8 mouse cellular contexts compared by ENCODE assay signal in the genomic region with DNA sequence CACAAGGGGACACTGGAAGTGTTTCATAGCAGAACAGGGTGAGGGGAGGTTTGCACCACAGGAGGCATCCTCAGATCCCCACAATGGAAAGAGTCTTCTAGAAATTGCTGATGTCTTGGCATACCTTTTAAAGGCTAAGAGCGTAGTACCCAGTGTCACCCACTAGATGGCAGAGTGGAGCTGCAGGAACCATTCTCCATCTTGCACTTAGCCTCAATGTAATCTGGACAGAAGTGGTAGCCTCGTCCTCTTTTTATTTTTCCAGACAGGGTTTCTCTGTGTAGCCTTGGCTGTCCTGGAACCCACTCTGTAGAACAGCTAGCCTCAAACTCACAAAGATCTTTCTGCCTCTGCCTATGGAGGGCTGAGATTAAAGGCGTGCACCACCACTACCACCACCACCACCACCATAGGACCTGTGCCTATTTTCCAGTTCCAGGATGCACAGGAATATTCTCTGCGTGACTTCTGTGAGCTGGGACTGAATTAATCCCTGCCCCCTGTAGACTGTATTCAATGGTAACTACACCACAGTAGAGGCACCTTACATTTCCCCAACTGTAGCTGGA.
DNase-seq lines count a peak whose midpoint lies in the region; ATAC-seq lines count a peak whose summit lies in the region.

No protein-coding gene starts in this region.

- no peaks in the 10 kb centered on the region for H3K4me1 ChIP-seq in midbrain, embryonic 11.5 days (ENCODE audit: control insufficient read depth, insufficient read depth, low read length)

- no peak overlapping the region for H3K27ac ChIP-seq in midbrain, embryonic 11.5 days (ENCODE audit: low read depth, low read length)

- no peaks in the 10 kb centered on the region for H3K27me3 ChIP-seq in midbrain, embryonic 11.5 days (ENCODE audit: control insufficient read depth, insufficient read depth, low read length)

- peak; percentile 59 to 77 for DNase-seq in heart, postnatal 10 days
- no peak for DNase-seq in heart, adult 11 months
- DNase-seq in brain, adult 2 months (ENCODE audit: low read depth, low spot score), result peak; percentile 72
- DNase-seq in kidney, postnatal 14 days, result peak; percentile 43
- DNase-seq in midbrain, embryonic 11.5 days (ENCODE audit: low spot score, missing footprints), result no peak
- peak; percentile 63 for DNase-seq in thymus, postnatal 0 days (ENCODE audit: low spot score)

- no peaks in the 10 kb centered on the region for H3K36me3 ChIP-seq in midbrain, embryonic 11.5 days (ENCODE audit: control insufficient read depth, insufficient read depth, low read length)

- no peak overlapping the region for H3K4me3 ChIP-seq in midbrain, embryonic 11.5 days (ENCODE audit: low read depth, low read length)

- WGBS in midbrain, embryonic 11.5 days, result 48% methylated on average over 4 of the region's 4 CpGs

- ATAC-seq in CD4-positive, CD25-positive, alpha-beta regulatory T cell, adult 4 months, result peak; percentile 86
- peak; percentile 79 for ATAC-seq in erythroid progenitor cell, adult 5-6 weeks (replicated peaks; ENCODE audit: low FRiP score, poor library complexity, severe bottlenecking)
- ATAC-seq in midbrain, embryonic 11.5 days (ENCODE audit: low FRiP score), result 0 out of 2 replicates have a peak, but pooled peaks have one; percentile 40

- H3K9me3 ChIP-seq in midbrain, embryonic 11.5 days (ENCODE audit: control insufficient read depth, low read length), result no peaks in the 10 kb centered on the region

- no peak overlapping the region for H3K9ac ChIP-seq in midbrain, embryonic 11.5 days (ENCODE audit: low read length)

- intact Hi-C loops in heart, postnatal 10 days (cut with DNase I), result loop anchor here (1.0 kb wide), 1 partner anchor 126 kb away; no protein-coding TSS in a partner anchor

- no peak overlapping the region for H3K4me2 ChIP-seq in midbrain, embryonic 11.5 days

Comparison
In these comparisons a context has a peak if more than half of its experiments do, and no peak if none do; other contexts are left out.
1. DNase-seq: peak in heart, postnatal 10 days (2 of 2), brain, adult 2 months (single experiment), kidney, postnatal 14 days (single experiment) and thymus, postnatal 0 days (single experiment); none in heart, adult 11 months (single experiment) and midbrain, embryonic 11.5 days (single experiment).
2. Peak in every context shown above with its lines, with median percentiles within 50 percentile points of each other: ATAC-seq.